Mouse (Mus musculus) 3134 (cell line): ENCODE results near the gene St6galnac5.

Experiments
- DNase-seq: peaks from one replicate; pipeline ENCODE4 v3.0.0-alpha.2; 2011; ENCODE audit warnings: low spot score; ENCODE audit not compliant: insufficient read length; ENCODE audit errors: extremely low read depth

The St6galnac5 gene

GRCm38 (mm10) chr3:152919101-152919500 is 62.9 kb downstream of the St6galnac5 start:
- DNase-seq = no peak

- no peak for DNase-seq
These were observed 64.5 kb downstream of the St6galnac5 start for GRCm38 (mm10) chr3:152917579-152917978.

- no peak for DNase-seq
These were observed 67.7 kb downstream of the St6galnac5 start for GRCm38 (mm10) chr3:152914376-152914775.

GRCm38 (mm10) chr3:152913625-152914024 is 68.4 kb downstream of the St6galnac5 start:
- no peak for DNase-seq

- no peak for DNase-seq
These were observed 68.9 kb downstream of the St6galnac5 start for GRCm38 (mm10) chr3:152913150-152913549.

GRCm38 (mm10) chr3:152912216-152913101 is 69.6 kb downstream of the St6galnac5 start:
- peak; percentile 60 for DNase-seq

- no peak for DNase-seq
These were observed 70.5 kb downstream of the St6galnac5 start for GRCm38 (mm10) chr3:152911578-152911977.

- DNase-seq = peak; percentile 26
These were observed 74.4 kb downstream of the St6galnac5 start for GRCm38 (mm10) chr3:152907683-152908082.

GRCm38 (mm10) chr3:152907087-152907486 is 75.0 kb downstream of the St6galnac5 start:
- no peak for DNase-seq

- no peak for DNase-seq
These were observed 76.2 kb downstream of the St6galnac5 start for GRCm38 (mm10) chr3:152905800-152906199.

GRCm38 (mm10) chr3:152905026-152905425 is 77.0 kb downstream of the St6galnac5 start:
- no peak for DNase-seq

GRCm38 (mm10) chr3:152898906-152899305 is 83.1 kb downstream of the St6galnac5 start:
- no peak for DNase-seq

- DNase-seq = no peak
These were observed 84.8 kb downstream of the St6galnac5 start for GRCm38 (mm10) chr3:152897196-152897595.

GRCm38 (mm10) chr3:152896111-152896510 is 85.9 kb downstream of the St6galnac5 start:
- no peak for DNase-seq

GRCm38 (mm10) chr3:152894935-152895334 is 87.1 kb downstream of the St6galnac5 start:
- DNase-seq = no peak

GRCm38 (mm10) chr3:152888116-152888515 is 93.9 kb downstream of the St6galnac5 start:
- no peak for DNase-seq

GRCm38 (mm10) chr3:152886749-152887148 is 95.3 kb downstream of the St6galnac5 start:
- DNase-seq = peak; percentile 58

GRCm38 (mm10) chr3:152883556-152883955 is 98.5 kb downstream of the St6galnac5 start:
- DNase-seq = no peak

GRCm38 (mm10) chr3:152881706-152882105 is 100.3 kb downstream of the St6galnac5 start:
- no peak for DNase-seq

GRCm38 (mm10) chr3:152880121-152880835 is 101.8 kb downstream of the St6galnac5 start:
- DNase-seq = no peak

- DNase-seq = no peak
These were observed 106.2 kb downstream of the St6galnac5 start for GRCm38 (mm10) chr3:152875723-152876290.
